Comparison of ENCODE assay signal across 9 mouse cellular contexts in the genomic region with DNA sequence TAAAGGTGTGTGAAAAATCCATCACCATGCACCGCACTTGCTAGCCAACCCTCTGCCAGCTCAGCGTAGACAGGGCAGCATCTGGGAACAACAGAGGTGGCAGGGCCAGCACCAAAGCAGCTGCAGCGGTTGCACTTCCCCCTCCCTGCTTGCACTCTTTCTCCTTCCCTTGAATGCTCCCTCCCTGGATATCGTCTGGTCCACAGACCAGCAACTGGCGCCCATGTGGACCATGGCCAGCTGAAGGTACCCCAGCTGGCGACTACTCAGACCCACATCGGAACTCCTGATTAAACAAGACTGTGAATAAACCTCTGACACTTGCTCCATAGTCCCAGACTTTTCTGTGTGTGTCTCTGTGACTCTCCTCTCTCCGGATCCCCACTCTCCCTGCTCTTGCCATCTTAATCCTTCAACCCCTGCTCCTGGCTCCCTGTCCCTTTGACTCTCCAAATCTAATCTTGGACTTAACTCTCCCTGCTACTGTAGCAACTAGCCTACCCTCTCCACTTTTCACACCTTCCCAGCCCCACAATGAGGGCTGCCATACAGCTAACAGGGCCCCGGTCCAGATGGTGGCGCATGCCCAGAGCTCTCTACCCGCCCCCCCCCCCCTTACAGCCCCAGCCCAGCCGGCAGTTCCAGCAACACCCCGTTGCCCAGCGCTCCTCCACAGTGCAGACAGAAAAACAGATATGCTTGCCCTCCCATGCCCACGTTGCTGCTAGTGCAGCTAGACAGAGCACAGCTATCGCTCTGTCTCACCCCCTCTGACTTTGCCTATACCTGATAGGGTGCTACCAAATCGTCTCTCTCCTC. TPM values are rescaled to one million over a fixed set of nuclear protein-coding genes. Genes with fewer than 3 reads are reported as not detected.
DNase-seq lines count a peak whose midpoint lies in the region; ATAC-seq and TF ChIP-seq lines count a peak whose summit lies in the region.
"Had no signal": no experiment of that assay in that cellular context is flagged by ENCODE, and none has a peak within 500 bp of the region (broad histone marks: within the 10 kb centered on the region; RNA-seq: fewer than 3 reads in every experiment).

No protein-coding gene starts in this region.

- no peak overlapping the region for H3K4me3 ChIP-seq in lung, postnatal 0 days (ENCODE audit: low read depth, low read length)
- H3K4me3 ChIP-seq: liver, embryonic 15.5 days had no signal

- H3K36me3 ChIP-seq in lung, postnatal 0 days (ENCODE audit: insufficient read depth, low read length): 0 out of 2 replicates have a peak, but pooled peaks cover 3% of the 10 kb centered on the region

- no peaks in the 10 kb centered on the region for H3K4me1 ChIP-seq in lung, postnatal 0 days (ENCODE audit: insufficient read depth, low read depth, low read length)
- H3K4me1 ChIP-seq: liver, embryonic 15.5 days had no signal

- no peaks in the 10 kb centered on the region for H3K9me3 ChIP-seq in lung, postnatal 0 days (ENCODE audit: low read length)
- H3K9me3 ChIP-seq: liver, embryonic 15.5 days had no signal

- intact Hi-C loops in left cerebral cortex, postnatal 36 days (cut with DNase I): no loop called here

- H3K27ac ChIP-seq in lung, postnatal 0 days (ENCODE audit: low read length): no peak overlapping the region
- H3K27ac ChIP-seq: liver, embryonic 15.5 days had no signal

- no peak for TF ChIP-seq EP300 in lung, postnatal 0 days (IDR thresholded peaks at IDR 0.05)

- no peaks in the 10 kb centered on the region for H3K27me3 ChIP-seq in lung, postnatal 0 days (replicated peaks; ENCODE audit: insufficient read depth, low read length)
- H3K27me3 ChIP-seq: liver, embryonic 15.5 days had no signal

- DNase-seq in adrenal gland, postnatal 14 days: peak; percentile 39
- no peak for DNase-seq in adrenal gland, postnatal 25 days
- DNase-seq in lung, postnatal 0 days (ENCODE audit: low spot score): no peak
- DNase-seq in lung, postnatal 14 days: no peak
- peak; percentile 23 to 36 for DNase-seq in left cerebral cortex, postnatal 36 days (ENCODE audit: low spot score in 2 of 2)
- peak; percentile 47 to 50 for DNase-seq in right cerebral cortex, postnatal 10 days (ENCODE audit: low spot score in 2 of 2)
- DNase-seq in thymus, postnatal 25 days: no peak

- ATAC-seq in lung, postnatal 0 days: peak; percentile 50
- no peak for ATAC-seq in megakaryocyte-erythroid progenitor cell, adult 5-6 weeks (replicated peaks; ENCODE audit: low FRiP score, low TSS enrichment, poor library complexity, severe bottlenecking)

- TF ChIP-seq CTCF in lung, postnatal 0 days (IDR thresholded peaks at IDR 0.05): no peak

- no peak overlapping the region for H3K9ac ChIP-seq in lung, postnatal 0 days (replicated peaks; ENCODE audit: low read depth)
- H3K9ac ChIP-seq: liver, embryonic 15.5 days had no signal

- WGBS in lung, postnatal 0 days: 28% methylated on average over 15 of the region's 17 CpGs

- H3K4me2 ChIP-seq in lung, postnatal 0 days (replicated peaks; ENCODE audit: low read depth, low read length): no peak overlapping the region
- H3K4me2 ChIP-seq: liver, embryonic 15.5 days had no signal

RNA-seq across cellular contexts. Expression of gene Pigb, which starts 14.2 kb away (rescaled TPM):
- total RNA-seq in adrenal gland, postnatal 14 days (2021): 10.6 and 12.1 TPM in 2 replicates
- total RNA-seq in adrenal gland, postnatal 25 days (2021): 11.9 and 20.4 TPM in 2 replicates
- 5.5 and 6.5 TPM in 2 replicates for polyA plus RNA-seq in lung, postnatal 0 days (2015; fragmentation: Nextera tagmentation; extraction: Ambion mirVana)
- 10 to 100 TPM; 14.3 to 15.7 TPM for total RNA-seq in left cerebral cortex, postnatal 36 days (2021)
- 22.7 and 28.2 TPM in 2 replicates for total RNA-seq in megakaryocyte-erythroid progenitor cell, adult 5-6 weeks (2014; fragmentation: Nextera tagmentation)
- 5.2 and 8.2 TPM in 2 replicates for total RNA-seq in megakaryocyte-erythroid progenitor cell, adult 5-6 weeks (2017)

RNA-seq across cellular contexts. Expression of gene Rab27a, which starts 18.6 kb away (rescaled TPM):
- total RNA-seq in adrenal gland, postnatal 14 days (2021): 27.4 and 28.0 TPM in 2 replicates
- total RNA-seq in adrenal gland, postnatal 25 days (2021): 28.5 and 47.1 TPM in 2 replicates
- polyA plus RNA-seq in lung, postnatal 0 days (2015; fragmentation: Nextera tagmentation; extraction: Ambion mirVana): 41.6 and 48.7 TPM in 2 replicates
- total RNA-seq in left cerebral cortex, postnatal 36 days (2021): 1 to 10 TPM; 4.8 to 9.8 TPM
- total RNA-seq in megakaryocyte-erythroid progenitor cell, adult 5-6 weeks (2014; fragmentation: Nextera tagmentation): 7.6 and 11.3 TPM in 2 replicates
- 9.8 and 17.4 TPM in 2 replicates for total RNA-seq in megakaryocyte-erythroid progenitor cell, adult 5-6 weeks (2017)

RNA-seq across cellular contexts. Expression of gene Ccpg1, which starts 40.8 kb away (rescaled TPM):
- 92.7 and 97.7 TPM in 2 replicates for total RNA-seq in adrenal gland, postnatal 14 days (2021)
- 145 and 166 TPM in 2 replicates for total RNA-seq in adrenal gland, postnatal 25 days (2021)
- polyA plus RNA-seq in lung, postnatal 0 days (2015; fragmentation: Nextera tagmentation; extraction: Ambion mirVana): 56.0 and 62.6 TPM in 2 replicates
- 100 to 1,000 TPM in 1 of 2 experiments, 10 to 100 TPM in 1; 97.2 to 125 TPM for total RNA-seq in left cerebral cortex, postnatal 36 days (2021)
- total RNA-seq in megakaryocyte-erythroid progenitor cell, adult 5-6 weeks (2014; fragmentation: Nextera tagmentation): 5.6 and 6.8 TPM in 2 replicates
- 19.4 and 28.5 TPM in 2 replicates for total RNA-seq in megakaryocyte-erythroid progenitor cell, adult 5-6 weeks (2017)

RNA-seq across cellular contexts. Expression of gene Ccpg1os, which starts 40.8 kb away (rescaled TPM):
- total RNA-seq in adrenal gland, postnatal 14 days (2021): 11.6 and 13.3 TPM in 2 replicates
- total RNA-seq in adrenal gland, postnatal 25 days (2021): 23.8 TPM in 2 replicates
- 31.2 and 38.3 TPM in 2 replicates for polyA plus RNA-seq in lung, postnatal 0 days (2015; fragmentation: Nextera tagmentation; extraction: Ambion mirVana)
- 10 to 100 TPM in 1 of 2 experiments, 1 to 10 TPM in 1; 9.6 to 10.1 TPM for total RNA-seq in left cerebral cortex, postnatal 36 days (2021)
- 9.5 and 9.9 TPM in 2 replicates for total RNA-seq in megakaryocyte-erythroid progenitor cell, adult 5-6 weeks (2014; fragmentation: Nextera tagmentation)
- 7.6 and 8.1 TPM in 2 replicates for total RNA-seq in megakaryocyte-erythroid progenitor cell, adult 5-6 weeks (2017)

Comparison
In these comparisons a context has a peak if more than half of its experiments do, and no peak if none do; other contexts are left out.
1. DNase-seq: peak in adrenal gland, postnatal 14 days (single experiment), left cerebral cortex, postnatal 36 days (2 of 2) and right cerebral cortex, postnatal 10 days (2 of 2); none in adrenal gland, postnatal 25 days (single experiment), lung, postnatal 0 days (single experiment), lung, postnatal 14 days (single experiment) and thymus, postnatal 25 days (single experiment).